Mouse (Mus musculus): ENCODE data around the gene Fam83f. TPM values are rescaled to one million over a fixed set of nuclear protein-coding genes. Genes with fewer than 3 reads are reported as not detected.

The Fam83f gene
- total RNA-seq, 1 experiment from 2014 or later, result not detected

DNA sequence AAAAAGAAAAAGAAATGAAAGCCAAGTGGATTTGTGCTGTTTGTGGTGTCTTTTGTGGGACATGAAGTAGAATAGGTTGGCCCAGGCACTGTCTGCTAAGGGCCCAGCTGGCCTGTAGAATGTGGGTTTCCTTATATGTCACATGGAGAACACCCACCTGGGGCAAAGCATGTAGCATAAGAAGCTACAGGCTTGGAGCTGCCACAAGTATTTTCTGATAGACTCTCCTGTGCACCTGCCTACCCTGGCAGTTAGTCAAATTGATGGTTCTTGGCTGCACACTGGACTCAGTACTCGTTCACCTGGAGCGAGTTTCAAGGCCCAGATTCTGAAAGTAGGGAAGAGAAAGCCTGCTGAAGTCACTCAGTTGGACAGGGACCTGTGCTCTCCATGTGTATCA lies 31.8 kb downstream of the Fam83f start:
- ATAC-seq (replicated peaks; ENCODE audit: low read depth, poor library complexity, severe bottlenecking), result no peak

DNA sequence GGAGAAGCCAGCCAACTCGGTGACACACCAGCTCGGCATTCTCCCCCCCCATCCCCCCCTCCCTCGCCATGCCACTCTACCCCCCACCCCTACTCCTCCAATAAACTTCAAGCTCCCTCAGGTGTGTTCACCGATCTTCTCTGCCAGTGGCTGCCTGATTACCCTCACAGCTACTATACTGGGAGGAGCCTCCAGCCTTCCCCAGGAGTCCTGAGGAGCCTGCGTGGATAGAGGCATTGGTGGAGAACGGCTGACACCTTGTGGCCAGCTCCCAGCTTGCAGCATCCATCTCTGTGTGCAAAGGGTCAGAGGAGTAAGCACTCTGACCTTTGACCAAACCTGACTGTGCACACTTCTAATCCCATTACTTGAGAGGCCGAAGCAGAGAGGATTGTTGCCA lies 32.6 kb downstream of the Fam83f start:
- peak; percentile 91 for ATAC-seq (replicated peaks; ENCODE audit: low read depth, poor library complexity, severe bottlenecking)

DNA sequence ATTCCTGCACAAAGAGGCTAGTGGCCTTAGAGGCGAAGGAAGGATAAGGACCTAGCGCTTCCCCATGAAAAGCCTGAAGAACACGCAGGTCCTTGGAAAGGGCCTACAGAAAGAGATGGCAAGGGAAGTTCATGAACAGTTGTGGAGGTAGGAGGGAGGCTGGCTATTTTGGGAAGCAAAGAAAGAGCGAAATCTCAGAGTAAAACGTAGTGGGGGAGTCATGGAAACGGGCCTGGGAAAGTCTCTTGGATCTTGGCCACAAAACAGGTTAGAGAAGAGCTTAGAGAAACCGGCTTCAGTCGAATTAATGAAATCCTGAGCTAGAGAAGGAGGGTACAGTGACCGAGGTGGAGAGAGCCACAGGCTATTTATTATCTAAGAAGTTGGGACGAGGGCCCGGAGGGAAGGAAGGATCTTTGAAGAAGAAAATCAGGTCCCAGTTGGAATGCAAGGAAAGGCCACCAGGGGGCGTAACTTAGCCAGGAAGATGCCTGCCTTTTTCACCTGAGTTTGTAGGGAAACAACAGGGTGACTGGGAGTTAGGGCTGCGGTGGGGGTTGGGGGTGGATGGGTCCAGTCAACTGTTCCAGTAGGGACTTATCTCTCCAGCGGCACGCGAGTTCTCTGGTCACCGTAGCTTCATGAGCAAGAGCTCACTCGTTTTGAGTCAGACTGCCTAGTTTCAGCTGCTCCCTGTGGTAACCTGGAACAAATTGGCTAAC lies 34.3 kb downstream of the Fam83f start:
- no peak for ATAC-seq (replicated peaks; ENCODE audit: low read depth, poor library complexity, severe bottlenecking)

DNA sequence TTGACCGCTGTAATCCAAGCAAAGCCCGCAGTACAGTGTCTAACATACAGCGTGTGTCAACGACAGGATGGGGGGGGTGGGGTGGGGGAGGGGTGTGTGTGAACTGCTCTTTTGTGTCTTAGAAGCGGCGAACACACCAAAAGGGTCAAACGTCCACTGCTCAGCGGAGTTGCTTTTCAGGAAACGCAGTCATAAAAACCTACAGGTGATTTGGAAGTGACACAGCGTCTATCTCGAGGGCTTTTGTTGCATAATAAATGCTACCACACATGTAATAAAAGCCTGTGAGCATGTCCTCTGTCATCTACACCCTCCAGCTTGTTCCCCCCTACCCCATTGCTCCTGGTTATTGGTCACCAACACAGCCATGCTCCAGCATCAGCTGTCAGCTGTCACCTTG lies 34.9 kb downstream of the Fam83f start:
- ATAC-seq (replicated peaks; ENCODE audit: low read depth, poor library complexity, severe bottlenecking), result no peak

DNA sequence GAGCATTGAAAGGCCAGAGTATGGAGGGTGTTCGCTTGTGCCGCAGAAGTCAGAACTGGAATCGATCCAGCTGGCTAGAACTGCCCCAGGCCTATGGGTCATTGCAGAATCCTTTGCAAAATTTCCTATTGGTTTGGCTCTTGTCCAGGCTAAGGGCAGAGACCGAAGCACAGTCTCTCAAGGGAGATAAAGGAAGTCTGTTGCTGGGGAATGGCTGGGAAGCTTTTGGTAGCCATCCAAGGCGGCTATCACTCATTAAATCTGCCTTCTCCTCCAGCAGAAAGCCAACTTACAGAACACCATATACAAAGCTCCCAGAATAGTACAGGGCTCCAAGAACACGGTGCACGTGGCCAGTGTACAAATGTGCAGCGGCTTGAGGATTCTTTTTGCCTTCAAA lies 35.4 kb downstream of the Fam83f start:
- no peak for ATAC-seq (replicated peaks; ENCODE audit: low read depth, poor library complexity, severe bottlenecking)

DNA sequence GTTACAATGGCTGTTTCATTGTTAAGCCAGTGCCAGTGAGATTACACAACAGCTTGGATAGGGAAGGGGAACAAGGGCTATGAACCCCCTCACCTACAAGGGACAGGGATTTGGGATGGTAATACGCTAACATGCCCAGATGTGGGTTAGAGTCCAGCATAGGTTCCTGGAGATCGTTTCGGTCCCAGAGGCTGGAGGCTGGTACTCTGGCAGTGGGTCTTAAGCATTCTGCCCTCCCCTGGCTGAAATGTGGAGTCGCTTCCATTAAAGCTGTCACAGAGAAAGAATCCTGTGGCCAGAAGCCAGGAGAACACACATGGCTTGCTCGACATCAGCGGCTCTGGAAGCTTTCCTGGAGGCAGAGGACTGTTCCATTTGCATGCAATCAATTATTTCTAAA lies 37.9 kb downstream of the Fam83f start:
- ATAC-seq (replicated peaks; ENCODE audit: low read depth, poor library complexity, severe bottlenecking), result no peak

DNA sequence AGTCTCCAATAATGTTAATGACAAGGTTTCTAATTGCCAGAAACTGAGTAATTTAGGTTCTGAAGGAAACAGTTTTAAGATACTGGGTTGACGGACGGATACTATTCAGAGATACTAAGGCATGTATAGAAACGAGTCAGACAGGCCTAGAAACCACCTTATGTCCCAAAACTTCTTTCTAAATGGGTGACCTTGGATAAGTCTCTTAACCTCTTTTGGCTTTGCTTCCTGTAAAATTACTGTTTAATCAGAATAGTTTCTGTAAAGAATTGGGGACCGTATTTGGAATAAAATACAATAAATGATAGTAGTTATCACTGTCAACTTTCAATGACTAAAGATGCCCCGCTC lies 38.6 kb downstream of the Fam83f start:
- ATAC-seq (replicated peaks; ENCODE audit: low read depth, poor library complexity, severe bottlenecking), result no peak

DNA sequence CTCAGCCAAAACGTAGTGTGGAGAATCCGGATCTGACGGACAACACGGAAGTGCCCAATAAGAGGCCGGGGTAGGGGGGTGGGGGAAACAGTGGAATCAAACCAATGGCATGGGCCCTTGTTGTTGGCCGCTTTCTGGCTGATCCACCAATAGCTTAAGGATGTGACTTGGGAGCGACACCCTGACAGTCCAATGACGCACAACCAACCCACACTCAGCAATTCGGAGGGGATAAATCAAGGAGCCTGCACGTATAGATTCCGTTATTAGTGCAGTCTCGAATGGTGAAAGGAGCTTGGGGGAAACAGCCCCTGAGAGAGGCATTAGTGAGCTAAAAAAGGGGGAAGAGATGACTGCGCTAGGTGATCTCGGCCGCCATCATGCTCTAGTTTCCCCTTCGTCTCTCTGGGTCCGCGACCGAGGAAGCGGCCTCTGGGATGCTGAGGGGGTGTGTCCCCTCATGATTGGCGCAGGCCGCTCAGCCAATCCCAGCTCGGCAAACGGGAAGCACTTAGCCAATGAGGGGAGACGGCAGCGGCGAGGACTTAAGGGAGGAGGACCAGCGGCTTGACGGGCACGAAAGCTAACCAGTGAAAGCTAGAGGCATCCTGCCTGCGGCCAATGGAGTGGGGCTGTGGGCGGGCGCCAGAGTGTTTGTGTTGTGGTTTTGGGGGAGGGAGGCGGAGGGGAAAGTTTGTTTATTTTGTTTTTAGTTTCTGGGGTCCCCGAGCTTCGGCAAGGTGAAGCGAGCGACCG lies 39.1 kb downstream of the Fam83f start, which contains the start of gene Tnrc6b:
Gene Tnrc6b (plus strand): TSS at position 706 of the 756 bp plus-strand sequence.
- peak; percentile 94 for ATAC-seq (replicated peaks; ENCODE audit: low read depth, poor library complexity, severe bottlenecking)

DNA sequence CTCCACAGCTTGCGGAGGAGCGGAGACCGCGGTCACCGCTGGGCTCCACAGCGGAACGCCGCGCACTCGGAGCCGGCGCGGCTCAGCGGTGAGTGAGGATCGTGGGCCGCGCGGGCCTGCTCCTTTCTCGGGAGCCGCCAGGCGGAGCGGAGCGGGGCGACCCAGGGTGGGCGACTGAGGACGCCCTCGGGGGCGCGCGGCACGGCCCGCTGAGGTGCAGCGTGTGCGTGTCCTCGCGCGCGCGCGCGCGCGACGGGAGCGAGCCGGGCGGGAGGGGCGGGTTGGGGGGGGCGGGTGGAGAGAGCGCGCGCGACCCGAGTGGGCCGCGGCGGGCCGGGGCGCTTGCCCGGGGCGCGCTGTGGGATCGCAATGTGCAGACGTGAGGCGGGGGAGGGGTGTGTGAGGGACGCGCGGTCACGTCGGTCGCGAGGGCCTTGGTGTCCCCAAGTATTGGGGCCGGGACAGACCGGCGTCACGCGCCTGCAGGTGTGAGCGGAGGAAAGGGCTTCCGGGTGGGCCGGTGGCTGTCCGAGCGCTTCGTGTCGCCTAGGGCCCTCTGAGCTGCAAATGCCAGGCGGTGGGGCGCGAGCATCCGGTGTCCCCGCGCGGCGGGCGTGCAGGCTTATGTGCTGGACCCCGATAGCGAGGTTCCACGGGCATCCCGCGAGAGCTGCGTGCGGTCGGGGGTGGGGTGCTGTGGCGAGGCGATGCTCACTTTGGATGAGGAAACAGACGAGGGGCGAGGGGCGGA lies 39.9 kb downstream of the Fam83f start:
- peak; percentile 33 for ATAC-seq (replicated peaks; ENCODE audit: low read depth, poor library complexity, severe bottlenecking)

DNA sequence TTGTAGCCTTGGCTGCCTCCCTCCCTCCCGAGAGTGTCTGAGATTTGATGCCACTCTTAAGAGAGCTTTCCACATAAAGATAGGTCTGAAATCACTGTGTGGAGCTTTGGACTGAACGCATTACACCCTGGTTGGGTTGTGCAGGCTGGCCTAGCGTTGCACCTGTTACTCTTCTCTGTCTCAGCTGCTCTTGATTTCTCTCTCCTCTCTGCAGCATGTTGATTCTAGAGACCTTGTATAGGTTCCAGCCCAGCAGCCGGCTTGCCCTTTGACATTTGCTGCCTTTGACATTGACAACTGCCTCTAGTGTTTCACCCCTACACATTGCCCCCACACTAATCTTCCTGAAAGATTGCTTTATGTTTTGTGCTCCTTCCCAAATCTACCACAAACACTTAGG lies 42.7 kb downstream of the Fam83f start:
- ATAC-seq (replicated peaks; ENCODE audit: low read depth, poor library complexity, severe bottlenecking), result no peak

DNA sequence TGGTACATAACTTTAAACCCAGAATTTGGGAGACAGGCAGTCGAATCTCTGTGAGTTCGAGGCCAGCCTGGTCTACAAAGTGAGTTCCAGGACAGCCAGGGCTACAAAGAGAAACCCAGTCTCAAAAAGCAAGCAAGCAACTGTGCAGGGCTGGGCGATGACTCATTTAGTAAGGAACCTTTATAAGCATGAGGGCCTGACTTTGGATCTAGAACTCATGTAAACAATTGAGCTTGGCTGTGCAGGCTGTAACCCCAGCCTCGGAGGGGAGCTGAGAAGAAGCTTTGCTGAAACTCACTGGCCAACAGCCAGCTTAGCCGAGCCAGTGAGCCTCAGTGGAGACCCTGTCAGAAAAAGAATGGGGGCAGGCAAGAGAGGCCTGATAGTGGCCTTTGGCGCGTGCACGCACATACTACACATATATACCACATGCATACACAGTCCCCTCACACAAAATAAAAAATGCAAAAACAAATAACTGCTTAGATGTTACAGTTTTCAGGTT lies 45.0 kb downstream of the Fam83f start:
- ATAC-seq (replicated peaks; ENCODE audit: low read depth, poor library complexity, severe bottlenecking), result no peak

DNA sequence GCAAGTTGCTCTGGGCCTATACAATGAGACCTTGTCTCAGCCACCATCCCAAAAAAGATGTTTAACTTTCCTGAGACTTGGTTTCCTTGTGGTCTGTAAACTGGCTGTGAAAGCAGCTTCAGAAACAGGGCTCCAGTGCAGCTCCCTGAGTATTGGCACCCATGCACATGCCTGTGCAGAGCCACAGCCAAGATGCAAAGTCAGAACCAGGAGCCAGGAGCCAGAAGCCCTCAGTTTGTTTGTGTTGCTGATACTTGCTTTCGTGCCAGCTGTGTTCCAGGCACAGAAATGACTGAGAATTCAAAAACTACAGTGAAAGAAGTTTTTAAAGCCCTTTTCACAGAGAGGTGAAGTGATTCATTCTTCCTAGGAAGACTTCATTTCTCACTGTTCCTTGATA lies 45.8 kb downstream of the Fam83f start:
- ATAC-seq (replicated peaks; ENCODE audit: low read depth, poor library complexity, severe bottlenecking), result no peak

DNA sequence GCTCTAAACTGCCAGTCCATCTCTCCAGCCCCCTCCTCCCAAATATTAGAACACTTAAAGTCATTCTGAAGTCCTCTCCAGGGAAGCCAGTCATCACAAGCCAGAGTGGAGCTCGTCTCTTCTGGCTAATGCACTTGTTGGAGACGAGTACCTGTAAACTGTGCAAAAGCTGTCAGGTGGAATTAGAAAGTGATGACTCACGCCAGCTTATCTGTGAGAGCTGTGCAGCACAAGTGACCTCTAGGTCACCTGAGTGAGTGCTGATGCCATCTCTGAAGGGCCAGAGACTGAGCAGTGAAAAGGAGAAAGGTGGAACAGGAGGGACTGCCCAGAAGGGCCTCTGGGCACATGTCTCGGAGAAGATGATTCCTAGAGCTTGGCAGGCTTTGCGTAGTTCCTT lies 48.6 kb downstream of the Fam83f start:
- ATAC-seq (replicated peaks; ENCODE audit: low read depth, poor library complexity, severe bottlenecking), result no peak

DNA sequence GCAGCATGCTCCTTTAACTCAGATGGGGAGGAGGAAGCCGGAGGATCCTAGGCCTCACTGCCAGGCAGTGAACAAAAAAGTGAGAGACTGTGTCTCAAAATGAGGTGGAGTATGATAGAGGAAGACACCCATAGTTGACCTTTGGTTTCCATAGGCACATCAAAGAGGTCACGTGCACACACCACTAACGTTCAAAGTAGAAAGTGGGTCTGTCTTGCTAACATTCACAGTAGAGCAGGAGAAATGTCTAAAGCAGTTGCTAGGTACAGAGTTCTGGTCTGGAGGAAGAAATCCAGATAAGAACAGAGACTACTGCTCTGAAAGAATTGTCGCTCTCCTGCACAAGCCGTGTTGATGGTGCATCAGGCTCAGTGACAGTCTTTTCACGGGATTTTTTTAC lies 50.2 kb downstream of the Fam83f start:
- ATAC-seq (replicated peaks; ENCODE audit: low read depth, poor library complexity, severe bottlenecking), result no peak

DNA sequence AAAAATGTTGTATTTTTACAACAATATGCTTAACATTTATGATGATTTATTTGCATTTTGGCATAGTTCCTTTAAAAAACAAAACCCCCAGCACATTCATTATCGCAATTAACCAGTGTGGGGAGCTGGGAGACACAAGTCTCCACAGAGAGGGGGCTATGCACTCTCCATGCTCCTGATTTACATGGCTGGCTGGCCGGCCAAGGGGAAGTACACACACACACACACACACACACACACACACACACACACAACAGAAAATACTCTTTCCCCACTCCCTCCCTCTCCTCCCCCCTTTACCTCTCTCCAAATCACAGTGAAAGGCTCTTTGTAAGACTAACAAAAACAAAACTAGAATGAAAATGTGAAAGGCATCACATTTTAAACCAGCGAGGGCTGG lies 50.7 kb downstream of the Fam83f start:
- ATAC-seq (replicated peaks; ENCODE audit: low read depth, poor library complexity, severe bottlenecking), result no peak

DNA sequence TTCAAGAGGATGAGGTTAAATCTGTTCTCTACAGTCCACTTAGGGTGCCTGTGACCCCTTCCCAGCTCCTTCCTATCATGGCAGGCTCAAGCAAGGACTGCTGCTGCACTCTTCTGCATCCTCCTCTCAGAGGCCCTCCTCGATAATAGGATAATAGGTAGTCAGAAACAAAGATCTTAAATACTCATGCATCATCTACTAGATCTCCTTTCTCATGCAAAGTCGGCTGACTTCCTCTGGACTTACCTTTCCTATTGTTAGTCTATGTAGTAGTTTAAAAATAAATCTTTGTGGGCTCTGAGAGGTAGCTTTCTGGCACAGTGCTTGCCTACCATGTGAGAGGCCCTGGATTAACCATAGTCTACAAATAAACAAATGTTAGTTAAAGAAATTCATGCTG lies 57.8 kb downstream of the Fam83f start:
- ATAC-seq (replicated peaks; ENCODE audit: low read depth, poor library complexity, severe bottlenecking), result no peak

DNA sequence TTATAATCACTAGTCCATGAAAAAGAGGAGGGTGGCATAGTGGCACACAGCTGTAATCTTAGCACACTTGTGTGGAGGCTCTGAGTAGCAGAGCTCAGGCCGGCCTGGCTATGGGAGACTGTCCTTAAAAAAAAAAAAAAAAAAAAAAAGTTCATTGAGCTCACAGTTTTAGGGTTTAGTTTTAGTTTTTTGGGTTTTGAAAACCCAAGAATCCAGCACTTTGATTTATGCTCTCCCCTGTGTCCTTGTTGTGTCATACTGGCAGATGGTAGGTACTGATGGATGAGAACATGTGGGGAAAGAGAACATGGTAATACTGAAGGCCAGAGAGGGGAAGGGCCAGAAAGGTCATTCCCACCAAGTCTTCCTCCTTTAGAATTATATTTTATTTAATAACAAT lies 59.4 kb downstream of the Fam83f start:
- ATAC-seq (replicated peaks; ENCODE audit: low read depth, poor library complexity, severe bottlenecking), result no peak

DNA sequence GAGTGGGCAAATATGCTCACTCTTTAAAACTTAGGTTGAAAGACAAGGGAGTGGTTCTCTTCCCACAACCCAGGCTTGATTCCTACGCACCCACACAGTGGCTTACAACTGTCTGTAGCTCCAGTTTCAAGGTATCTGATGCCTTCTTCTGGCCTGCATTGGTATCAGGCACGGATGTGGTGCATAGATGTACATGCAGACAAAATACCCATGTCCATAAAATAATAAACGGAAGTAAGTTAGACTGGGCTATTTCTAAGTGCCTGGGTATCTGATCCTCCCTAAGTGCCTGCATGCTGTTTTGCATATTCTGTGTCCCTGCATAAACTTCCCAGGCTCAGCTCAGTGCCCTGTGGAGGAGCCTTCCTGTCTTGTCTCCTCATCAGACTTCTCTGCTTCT lies 59.9 kb downstream of the Fam83f start:
- ATAC-seq (replicated peaks; ENCODE audit: low read depth, poor library complexity, severe bottlenecking), result no peak

DNA sequence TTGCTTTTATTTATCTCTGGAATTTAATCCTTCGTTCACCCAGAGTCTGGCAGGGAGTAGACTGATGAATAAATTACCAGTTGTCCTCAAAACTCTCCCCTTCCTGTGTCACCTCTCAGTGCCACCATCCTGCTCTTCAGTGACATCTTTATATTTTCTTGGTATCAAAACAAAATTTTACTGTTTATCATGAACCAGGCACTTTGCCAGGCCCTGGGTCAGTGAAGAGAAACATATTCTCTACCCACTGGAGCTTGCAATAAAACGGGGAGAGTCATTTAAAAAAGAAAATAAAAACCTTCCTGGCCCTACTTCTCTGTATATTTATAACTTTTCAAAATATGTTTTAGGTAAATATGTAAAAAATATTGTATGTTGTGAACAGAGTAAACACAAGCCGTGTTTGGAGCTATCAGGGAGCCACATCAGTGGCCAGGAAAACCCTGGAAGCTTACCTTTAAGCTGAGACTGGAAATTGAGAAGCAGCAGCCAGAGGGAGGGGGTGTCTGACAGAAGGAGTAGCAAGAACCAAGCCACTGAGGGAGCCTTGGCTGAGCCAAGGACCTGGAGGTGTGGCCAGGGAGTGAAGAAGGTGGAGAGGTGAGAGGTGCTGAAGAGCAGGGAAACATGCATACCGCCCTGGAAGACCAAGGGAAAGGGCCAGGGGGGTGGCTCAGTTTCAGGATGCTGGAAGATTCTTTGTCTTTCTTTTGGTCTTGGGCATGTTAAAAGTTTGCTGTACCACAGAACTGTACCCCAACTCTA lies 60.8 kb downstream of the Fam83f start:
- ATAC-seq (replicated peaks; ENCODE audit: low read depth, poor library complexity, severe bottlenecking), result no peak

DNA sequence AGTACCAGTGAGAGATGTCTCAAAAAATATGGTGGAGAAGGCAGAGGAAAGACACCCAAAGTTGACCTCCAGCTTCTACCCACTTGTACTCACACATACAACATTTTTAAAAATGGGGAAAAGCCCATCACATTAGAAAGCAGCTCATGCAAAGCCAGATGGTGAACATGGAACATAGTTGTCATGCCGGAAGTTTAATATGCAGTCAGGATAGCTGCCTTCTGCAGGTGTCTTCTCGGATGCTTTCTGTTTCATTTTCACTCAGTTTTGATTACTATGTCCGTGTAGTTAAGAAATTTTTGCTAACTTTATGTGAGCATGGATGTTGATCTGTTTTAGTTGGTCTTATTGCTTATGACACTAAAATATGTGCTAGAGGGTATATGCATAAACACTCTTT lies 63.7 kb downstream of the Fam83f start:
- ATAC-seq (replicated peaks; ENCODE audit: low read depth, poor library complexity, severe bottlenecking), result no peak
